Mouse (Mus musculus) adrenal gland, adult (tissue): ENCODE data around the gene Sp4.
A peak's percentile ranks its signal among the peaks of the same experiment; 100 is the strongest.

Experiments
- DNase-seq, 2 experiments: peaks; one replicate each; pipeline ENCODE4 v3.0.0; 2022 to 2023; ENCODE audit warnings: low spot score in 1 of 2; ENCODE audit not compliant: inconsistent age in 2 of 2

Gene Sp4

GRCm38 (mm10) chr12:118301072-118301865 is at the start of gene Sp4:
Gene Sp4, minus strand, starts transcription at chr12:118301440.
- peak; percentile 95 to 97 for DNase-seq

DNA sequence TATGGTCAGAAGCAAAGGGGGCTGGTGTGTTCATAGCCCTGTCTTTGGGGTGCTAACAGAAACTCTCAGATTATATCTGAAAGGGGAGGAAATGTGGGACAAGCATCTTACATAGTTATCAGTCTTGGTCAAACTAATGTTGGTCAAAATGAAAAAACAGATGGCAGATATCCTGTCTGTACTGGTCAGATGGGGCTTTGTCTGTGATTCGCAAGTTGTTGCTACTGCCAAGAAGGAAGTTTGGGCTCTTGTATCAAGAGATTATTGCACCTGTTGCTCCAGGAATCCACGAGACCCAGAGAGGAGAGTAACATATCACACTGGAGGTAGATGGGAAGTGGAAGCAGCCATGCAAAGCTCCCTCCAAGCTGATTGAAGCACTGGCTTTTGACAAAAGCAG is 37.9 kb upstream of the Sp4 start:
- no peak for DNase-seq

GRCm38 (mm10) chr12:118338243-118338642 is 37.0 kb upstream of the Sp4 start:
- DNase-seq = no peak

DNA sequence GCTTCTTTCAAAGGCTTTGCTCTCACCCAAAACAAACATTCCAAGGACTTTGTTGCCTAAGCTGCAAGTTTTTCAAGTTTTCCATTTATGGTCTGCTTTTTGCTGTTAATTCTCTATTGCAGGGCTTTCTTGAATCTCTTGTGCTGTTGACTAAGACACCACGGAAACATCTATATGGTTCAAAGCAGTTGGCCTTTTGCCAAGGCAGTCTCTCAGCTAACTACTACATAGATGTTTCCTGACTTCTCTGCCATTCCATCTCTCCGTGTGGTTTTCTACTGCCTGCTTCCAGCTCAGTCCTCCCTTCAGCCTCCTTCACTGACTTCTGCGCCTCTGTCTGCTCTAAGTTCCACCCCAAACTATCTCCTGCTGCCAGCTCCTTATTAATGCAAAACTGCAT is 36.1 kb upstream of the Sp4 start:
- DNase-seq = no peak

GRCm38 (mm10) chr12:118328739-118329249 is 27.6 kb upstream of the Sp4 start:
- no peak for DNase-seq

DNA sequence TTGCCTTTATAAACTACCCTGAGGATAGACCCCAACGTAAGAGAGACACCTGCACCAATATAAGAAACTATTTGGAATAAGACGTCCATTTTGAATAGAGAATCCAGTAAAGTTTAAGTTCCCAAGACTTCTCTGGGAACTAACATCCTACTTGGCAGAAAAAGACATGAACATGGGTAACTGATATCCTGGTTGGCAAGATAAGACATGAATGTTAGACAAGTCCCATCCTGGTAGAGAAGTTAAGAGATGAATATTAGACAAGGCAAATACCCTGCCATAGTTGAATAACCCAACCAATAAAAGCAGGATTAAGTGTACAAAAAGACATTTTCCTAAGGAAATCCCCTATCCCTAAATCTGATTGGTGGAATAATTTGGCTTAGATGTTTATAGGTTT is 26.3 kb upstream of the Sp4 start:
- DNase-seq = no peak

GRCm38 (mm10) chr12:118326161-118326560 is 24.9 kb upstream of the Sp4 start:
- DNase-seq = no peak

DNA sequence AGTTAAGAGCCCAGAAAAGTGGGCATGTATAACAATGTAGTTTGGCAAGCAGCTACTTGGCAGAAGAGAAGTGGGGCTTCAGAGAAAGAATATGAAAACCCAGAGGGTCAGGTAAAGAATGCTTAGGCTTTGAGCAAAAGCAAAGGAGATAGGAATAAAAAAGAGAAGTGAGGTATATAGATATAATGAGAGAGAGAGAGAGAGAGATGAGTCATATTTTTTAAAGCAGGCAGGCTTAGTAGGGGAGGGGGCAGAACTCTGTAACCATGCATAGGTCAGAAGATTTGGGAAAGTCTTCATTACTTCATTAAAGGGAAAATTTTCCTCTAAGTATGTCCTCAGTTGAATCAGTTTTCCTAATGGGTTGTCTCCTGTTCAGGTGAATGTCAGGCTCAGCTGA is 18.8 kb upstream of the Sp4 start:
- no peak for DNase-seq

- no peak for DNase-seq
Observed at GRCm38 (mm10) chr12:118314477-118314845, 13.2 kb upstream of the Sp4 start.

- no peak for DNase-seq
Observed at GRCm38 (mm10) chr12:118313805-118314476, 12.7 kb upstream of the Sp4 start.

GRCm38 (mm10) chr12:118303586-118303985 is 2.3 kb upstream of the Sp4 start:
- no peak for DNase-seq

DNA sequence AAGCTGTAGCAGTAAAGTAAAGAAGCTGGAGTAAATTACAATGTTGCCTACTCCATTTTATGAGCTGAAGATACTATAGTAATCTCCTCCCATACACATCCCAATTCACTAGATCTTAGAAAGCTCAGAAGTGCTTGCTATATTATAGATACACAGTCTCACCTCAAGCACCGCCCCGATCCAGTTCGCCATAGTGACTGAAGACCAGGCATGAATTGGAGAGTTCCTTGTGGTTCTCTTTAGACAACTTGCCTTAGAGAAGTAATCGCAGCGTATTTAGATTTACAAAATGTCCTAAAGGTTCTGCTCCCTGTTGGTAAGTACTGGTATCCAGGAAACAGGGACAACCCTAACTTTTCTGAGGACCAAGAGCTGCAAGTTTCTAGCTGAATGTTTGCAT is 1.8 kb upstream of the Sp4 start:
- peak; percentile 13 to 35 for DNase-seq

- DNase-seq = peak; percentile 100
Observed at GRCm38 (mm10) chr12:118301866-118302835, 911 bp upstream of the Sp4 start.

- no peak for DNase-seq
Observed at GRCm38 (mm10) chr12:118300754-118301071, 527 bp downstream of the Sp4 start.

DNA sequence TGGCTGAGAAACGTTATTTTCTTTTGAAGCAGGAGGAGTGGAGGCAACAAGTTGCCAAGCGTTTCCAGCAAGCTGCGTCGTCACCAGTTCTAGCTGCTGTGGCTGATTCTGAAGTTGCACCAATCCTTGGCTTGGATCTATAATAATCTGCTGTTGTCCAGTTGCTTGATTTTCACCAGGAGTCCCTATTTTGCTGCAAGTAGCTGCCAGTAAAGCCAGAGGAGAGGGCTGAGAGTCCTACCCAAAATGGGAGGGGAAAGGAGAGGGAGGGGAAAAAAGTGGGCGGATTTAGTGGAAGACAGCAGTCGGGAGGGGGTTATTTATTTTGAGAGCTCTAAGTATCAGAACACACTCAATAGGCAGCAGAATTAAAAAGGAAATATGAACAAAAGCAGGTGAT is 1.3 kb downstream of the Sp4 start:
- DNase-seq = peak; percentile 62 to 88

- DNase-seq = peak; percentile 9 to 30
Observed at GRCm38 (mm10) chr12:118299172-118299571, 2.1 kb downstream of the Sp4 start.

GRCm38 (mm10) chr12:118298516-118298915 is 2.7 kb downstream of the Sp4 start:
- peak in 1 of 2 experiments; percentile 23 for DNase-seq

- DNase-seq = no peak
Observed at GRCm38 (mm10) chr12:118296236-118296635, 5.0 kb downstream of the Sp4 start.

DNA sequence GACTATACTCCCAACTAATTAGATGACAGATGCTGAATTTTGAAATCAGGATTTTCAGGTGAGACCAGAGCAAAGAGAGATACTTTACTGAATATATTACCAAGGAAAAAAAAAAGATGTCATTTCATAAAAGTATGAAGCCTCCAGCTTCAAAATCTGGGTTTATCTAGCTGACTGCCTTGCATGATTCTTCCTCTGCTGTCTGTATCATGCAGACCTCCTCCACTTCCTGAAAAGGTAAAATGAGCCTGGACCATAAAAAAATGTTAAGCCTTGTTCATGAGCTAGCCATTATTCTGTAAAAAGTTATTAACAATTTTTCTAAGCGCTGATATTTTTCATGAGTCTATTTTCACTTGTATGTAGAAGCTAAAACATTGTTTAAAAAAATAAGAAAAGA is 5.4 kb downstream of the Sp4 start:
- no peak for DNase-seq

DNA sequence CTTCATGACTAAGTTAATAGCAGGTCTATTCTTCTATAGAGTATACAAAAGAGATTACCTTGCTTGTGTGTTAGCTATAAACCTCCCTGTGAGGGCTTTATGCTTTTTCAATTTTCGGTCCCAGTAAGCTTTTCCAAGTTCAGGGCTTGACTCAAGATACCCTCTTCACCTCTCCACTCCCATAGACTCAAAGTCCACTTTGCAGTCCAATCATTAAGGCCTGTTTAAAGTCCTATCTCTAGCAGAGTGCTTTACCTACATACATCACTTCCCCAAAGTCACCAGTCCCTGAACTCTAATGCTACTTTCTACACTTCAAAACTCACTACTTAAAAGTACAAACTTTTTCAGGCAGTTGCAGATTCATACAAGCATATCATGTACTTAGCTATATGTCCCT is 12.3 kb downstream of the Sp4 start:
- no peak for DNase-seq

DNA sequence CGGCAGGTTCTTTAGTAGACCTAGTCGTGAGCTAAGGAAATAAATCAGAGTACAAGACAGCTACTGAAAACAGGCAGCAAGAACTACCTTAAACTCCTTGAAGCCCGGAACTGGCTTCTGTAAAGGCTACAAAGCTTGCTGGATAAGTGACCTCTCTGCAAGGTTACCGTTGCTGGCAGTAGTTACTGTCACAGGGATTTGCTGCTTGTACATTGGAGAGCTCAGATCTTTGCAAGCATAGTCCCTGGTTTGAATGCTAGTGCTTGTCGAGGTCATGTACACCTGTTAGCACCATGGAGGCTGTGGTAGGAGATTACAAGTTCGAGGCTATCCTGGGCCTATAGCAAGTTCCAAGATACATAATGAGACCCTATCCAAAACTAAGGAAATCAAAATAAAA is 16.1 kb downstream of the Sp4 start:
- peak; percentile 6 to 61 for DNase-seq
